Mouse (Mus musculus) neural tube, embryonic 14.5 days (tissue): ENCODE measurements around the gene Erbb3. TPM values are rescaled to one million over a fixed set of nuclear protein-coding genes. Genes with fewer than 3 reads are reported as not detected.
"Not testable (repeated sequence)": the region's sequence is repeated elsewhere in the genome, so short reads cannot be mapped to it uniquely, and the experiment has no call there.

Experiments
- ATAC-seq: fragments of 200-750 bp; cut with Nextera tagmentation; 2 replicates; pipeline ENCODE4 v1.8.0; 2017; ENCODE audit warnings: low read depth, mild to moderate bottlenecking, moderate TSS enrichment, moderate library complexity
- H3K27ac ChIP-seq: fragments of 300-500 bp; sonication (generic); 2 replicates; pipeline ENCODE4 v1.5.1; 2014; ENCODE audit warnings: low read depth, mild to moderate bottlenecking, control low read depth, low read length, moderate library complexity, mixed read lengths
- H3K27me3 ChIP-seq: fragments of 300-500 bp; sonication (generic); 2 replicates; pipeline ENCODE4 v1.6.1; 2014; ENCODE audit warnings: low read length; ENCODE audit not compliant: control insufficient read depth, insufficient read depth
- H3K36me3 ChIP-seq: fragments of 300-500 bp; sonication (generic); 2 replicates; pipeline ENCODE4 v1.6.1; 2014; ENCODE audit warnings: low read length, mixed read lengths; ENCODE audit not compliant: control insufficient read depth, insufficient read depth
- H3K4me1 ChIP-seq: fragments of 300-500 bp; sonication (generic); 2 replicates; pipeline ENCODE4 v1.6.1; 2014; ENCODE audit warnings: low read length; ENCODE audit not compliant: control insufficient read depth, insufficient read depth
- H3K4me2 ChIP-seq: fragments of 300-500 bp; sonication (generic); 2 replicates; pipeline ENCODE4 v1.6.1; 2014; ENCODE audit warnings: mild to moderate bottlenecking, low read depth, low read length, control low read depth
- H3K4me3 ChIP-seq: fragments of 300-500 bp; sonication (generic); 2 replicates; pipeline ENCODE4 v1.5.1; 2014; ENCODE audit warnings: low read depth, low read length, control low read depth, mixed read lengths
- H3K9ac ChIP-seq: fragments of 300-500 bp; sonication (generic); replicated peaks from 2 replicates; pipeline ENCODE4 v1.6.1; 2014; ENCODE audit warnings: low read depth, mild to moderate bottlenecking, control low read depth, low read length, mixed read lengths
- H3K9me3 ChIP-seq: fragments of 300-500 bp; sonication (generic); 2 replicates; pipeline ENCODE4 v1.6.1; 2016; ENCODE audit warnings: low read length; ENCODE audit not compliant: control insufficient read depth
- WGBS: fragments of 180-500 bp; shearing (Covaris S2); extraction: QIAGEN DNeasy Blood & Tissue Kit; methylation state at CpG from one replicate; pipeline ENCODE4 v1.1.7; 2014; 5-methylcytosine and 5-hydroxymethylcytosine counted together
- polyA plus RNA-seq: library from polyadenylated mRNA; unstranded; fragments of >200 nt; fragmentation: Nextera tagmentation; extraction: Ambion mirVana; gene quantifications from 2 replicates; pipeline ENCODE4 v1.2.1, GENCODE M21; 2014

Erbb3 gene
- polyA plus RNA-seq, 1 experiment from 2014 or later = 1.4 TPM

- not testable (repeated sequence) for ATAC-seq, H3K4me1 ChIP-seq, H3K9ac ChIP-seq, H3K9me3 ChIP-seq, H3K27me3 ChIP-seq, H3K4me2 ChIP-seq, H3K27ac ChIP-seq, H3K4me3 ChIP-seq, H3K36me3 ChIP-seq
- WGBS = 85% methylated on average over 6 of the region's 7 CpGs
Observed at GRCm38 (mm10) chr10:128615798-128616448, 26.5 kb upstream of the Erbb3 start.

- H3K4me1 ChIP-seq = no peaks in the 10 kb centered on the region
- H3K9ac ChIP-seq = no peak overlapping the region
- no peaks in the 10 kb centered on the region for H3K36me3 ChIP-seq
- 58% methylated on average over 3 of the region's 3 CpGs for WGBS
- H3K4me2 ChIP-seq = no peak overlapping the region
- no peak overlapping the region for H3K27ac ChIP-seq
- H3K27me3 ChIP-seq = no peaks in the 10 kb centered on the region
- H3K9me3 ChIP-seq = no peaks in the 10 kb centered on the region
- no peak for ATAC-seq
- H3K4me3 ChIP-seq = no peak overlapping the region
Observed at GRCm38 (mm10) chr10:128614934-128615333, 25.5 kb upstream of the Erbb3 start.

GRCm38 (mm10) chr10:128613820-128614219 is 24.4 kb upstream of the Erbb3 start:
- H3K27ac ChIP-seq, H3K4me3 ChIP-seq, ATAC-seq, H3K36me3 ChIP-seq, H3K9me3 ChIP-seq, H3K4me1 ChIP-seq, H3K27me3 ChIP-seq, H3K4me2 ChIP-seq, H3K9ac ChIP-seq: not testable (repeated sequence)
- WGBS = 68% methylated on average over 4 of the region's 4 CpGs

GRCm38 (mm10) chr10:128613154-128613440 is 23.6 kb upstream of the Erbb3 start:
- no peaks in the 10 kb centered on the region for H3K4me1 ChIP-seq
- WGBS = 45% methylated on average over 6 of the region's 6 CpGs
- ATAC-seq = 0 out of 2 replicates have a peak, but pooled peaks have one; percentile 4

GRCm38 (mm10) chr10:128612433-128613153 is 23.1 kb upstream of the Erbb3 start:
- H3K36me3 ChIP-seq = no peaks in the 10 kb centered on the region
- ATAC-seq = peak; percentile 72
- H3K9me3 ChIP-seq = no peaks in the 10 kb centered on the region
- H3K9ac ChIP-seq = no peak overlapping the region
- H3K4me1 ChIP-seq = no peaks in the 10 kb centered on the region
- H3K27me3 ChIP-seq = no peaks in the 10 kb centered on the region
- H3K4me2 ChIP-seq = no peak overlapping the region
- H3K27ac ChIP-seq = no peak overlapping the region
- H3K4me3 ChIP-seq = no peak overlapping the region
- 17% methylated on average over 16 of the region's 16 CpGs for WGBS

More at GRCm38 (mm10) chr10:128613154-128613440, 23.6 kb upstream of the Erbb3 start:
- no peaks in the 10 kb centered on the region for H3K9me3 ChIP-seq
- no peak overlapping the region for H3K4me2 ChIP-seq
- H3K4me3 ChIP-seq = no peak overlapping the region
- H3K9ac ChIP-seq = no peak overlapping the region
- no peak overlapping the region for H3K27ac ChIP-seq
- no peaks in the 10 kb centered on the region for H3K36me3 ChIP-seq
- no peaks in the 10 kb centered on the region for H3K27me3 ChIP-seq

GRCm38 (mm10) chr10:128606483-128606882 is 17.0 kb upstream of the Erbb3 start:
- H3K9ac ChIP-seq = no peak overlapping the region
- H3K4me1 ChIP-seq = no peaks in the 10 kb centered on the region
- H3K27me3 ChIP-seq = no peaks in the 10 kb centered on the region
- no peaks in the 10 kb centered on the region for H3K36me3 ChIP-seq
- H3K9me3 ChIP-seq = no peaks in the 10 kb centered on the region
- H3K27ac ChIP-seq = no peak overlapping the region
- 45% methylated on average over 2 of the region's 2 CpGs for WGBS
- no peak overlapping the region for H3K4me2 ChIP-seq
- no peak for ATAC-seq
- no peak overlapping the region for H3K4me3 ChIP-seq

GRCm38 (mm10) chr10:128602470-128603128 is 13.1 kb upstream of the Erbb3 start:
- Histone ChIP-seq H3K9ac (no peak overlapping the region), H3K4me1 (no peaks in the 10 kb centered on the region), H3K27ac (no peak overlapping the region), H3K27me3 (no peaks in the 10 kb centered on the region), H3K4me3 (no peak overlapping the region), H3K9me3 (no peaks in the 10 kb centered on the region), H3K4me2 (no peak overlapping the region), H3K36me3 (no peaks in the 10 kb centered on the region)
- 87% methylated on average over 4 of the region's 4 CpGs for WGBS
- no peak for ATAC-seq

- ATAC-seq = no peak
- Histone ChIP-seq H3K4me3 (no peak overlapping the region), H3K27me3 (no peaks in the 10 kb centered on the region), H3K4me2 (no peak overlapping the region), H3K9me3 (no peaks in the 10 kb centered on the region), H3K27ac (no peak overlapping the region), H3K9ac (no peak overlapping the region), H3K4me1 (no peaks in the 10 kb centered on the region), H3K36me3 (no peaks in the 10 kb centered on the region)
- 89% methylated on average over 1 of the region's 1 CpGs for WGBS
Observed at GRCm38 (mm10) chr10:128601499-128601898, 12.0 kb upstream of the Erbb3 start.

- H3K4me3 ChIP-seq = no peak overlapping the region
- H3K4me1 ChIP-seq = no peaks in the 10 kb centered on the region
- no peak overlapping the region for H3K4me2 ChIP-seq
- 76% methylated on average over 2 of the region's 2 CpGs for WGBS
- no peak overlapping the region for H3K9ac ChIP-seq
- H3K27me3 ChIP-seq = no peaks in the 10 kb centered on the region
- no peak for ATAC-seq
- no peaks in the 10 kb centered on the region for H3K36me3 ChIP-seq
- H3K9me3 ChIP-seq = no peaks in the 10 kb centered on the region
- no peak overlapping the region for H3K27ac ChIP-seq
Observed at GRCm38 (mm10) chr10:128598476-128598875, 9.0 kb upstream of the Erbb3 start.
